Mouse (Mus musculus) limb, embryonic 13.5 days (tissue): ENCODE results near the gene Vax2. TPM values are rescaled to one million over a fixed set of nuclear protein-coding genes. Genes with fewer than 3 reads are reported as not detected.
A peak's percentile ranks its signal among the peaks of the same experiment; 100 is the strongest.

Source experiments
- ATAC-seq: fragments of 200-750 bp; cut with Nextera tagmentation; 2 replicates; pipeline ENCODE4 v1.8.0; 2017; ENCODE audit warnings: low read depth, moderate number of reproducible peaks, moderate TSS enrichment; ENCODE audit not compliant: low FRiP score
- H3K27ac ChIP-seq: fragments of 300-500 bp; sonication (generic); 2 replicates; pipeline ENCODE4 v1.5.1; 2015; ENCODE audit warnings: inconsistent platforms, mild to moderate bottlenecking, moderate library complexity
- H3K27me3 ChIP-seq: fragments of 300-500 bp; sonication (generic); 2 replicates; pipeline ENCODE4 v1.6.1; 2015; ENCODE audit warnings: mild to moderate bottlenecking, inconsistent platforms
- H3K36me3 ChIP-seq: fragments of 300-500 bp; sonication (generic); 2 replicates; pipeline ENCODE4 v1.6.1; 2015; ENCODE audit warnings: inconsistent platforms, mild to moderate bottlenecking, moderate library complexity
- H3K4me1 ChIP-seq: fragments of 300-500 bp; sonication (generic); 2 replicates; pipeline ENCODE4 v1.6.1; 2015; ENCODE audit warnings: inconsistent platforms
- H3K4me2 ChIP-seq: fragments of 300-500 bp; sonication (generic); replicated peaks from 2 replicates; pipeline ENCODE4 v1.6.1; 2015; ENCODE audit warnings: inconsistent platforms, mild to moderate bottlenecking, moderate library complexity
- H3K4me3 ChIP-seq: fragments of 300-500 bp; sonication (generic); 2 replicates; pipeline ENCODE4 v1.5.1; 2015; ENCODE audit warnings: moderate library complexity, mild to moderate bottlenecking, inconsistent platforms
- H3K9ac ChIP-seq: fragments of 300-500 bp; sonication (generic); 2 replicates; pipeline ENCODE4 v1.6.1; 2015; ENCODE audit warnings: mild to moderate bottlenecking, inconsistent platforms
- H3K9me3 ChIP-seq: fragments of 300-500 bp; sonication (generic); 2 replicates; pipeline ENCODE4 v1.6.1; 2016; ENCODE audit warnings: inconsistent platforms
- WGBS: fragments of 180-500 bp; shearing (Covaris S2); methylation state at CpG from one replicate; pipeline ENCODE4 v1.1.7; 2015; 5-methylcytosine and 5-hydroxymethylcytosine counted together
- polyA plus RNA-seq: library from polyadenylated mRNA; unstranded; fragments of >200 nt; fragmentation: Nextera tagmentation; extraction: Ambion mirVana; gene quantifications from 2 replicates; pipeline ENCODE4 v1.2.1, GENCODE M21; 2015

Gene Vax2
- polyA plus RNA-seq: 1.1 and 1.4 TPM in 2 replicates

DNA sequence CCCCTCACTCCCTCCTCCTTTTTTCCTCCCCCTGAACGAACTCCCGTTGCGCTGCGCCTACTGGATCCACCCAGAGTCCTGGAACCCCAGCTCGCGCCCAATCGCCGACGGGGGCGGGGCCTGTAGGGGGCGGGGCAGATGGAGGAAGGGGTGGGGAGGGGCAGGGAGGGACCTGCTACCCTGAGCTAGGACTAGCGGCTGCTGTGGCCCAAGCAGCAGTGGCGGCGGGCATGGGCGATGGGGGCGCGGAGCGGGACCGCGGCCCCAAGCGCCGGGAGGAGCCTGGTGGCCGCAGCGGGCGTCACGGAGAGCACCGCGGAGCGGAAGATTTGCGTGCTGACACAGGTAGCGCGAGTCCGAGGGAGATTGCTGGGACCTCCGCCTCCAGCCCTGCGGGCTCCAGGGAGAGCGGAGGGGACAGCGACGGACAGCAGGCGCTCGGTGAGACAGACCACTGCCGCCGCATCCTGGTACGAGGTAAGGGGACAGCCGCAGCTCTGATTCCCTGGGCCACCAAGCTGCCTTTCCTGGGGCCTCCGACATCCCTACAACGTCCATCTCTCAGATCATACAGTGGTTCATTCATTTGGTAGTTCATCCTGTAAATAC, at the start of gene Vax2:
Gene Vax2, plus strand, starts transcription at position 198 of the 609 bp plus-strand sequence.
- Histone ChIP-seq H3K4me3 (peak within 1 kb of the TSS; percentile 47), H3K36me3 (no peaks in the 10 kb centered on the region), H3K27ac (no peak within 1 kb of the TSS), H3K27me3 (peaks cover 99% of the 10 kb centered on the region), H3K9ac (peak within 1 kb of the TSS; percentile 32; the same call in 1 of the 2 replicates), H3K9me3 (no peaks in the 10 kb centered on the region), H3K4me1 (peaks cover 29% of the 10 kb centered on the region), H3K4me2 (peak within 1 kb of the TSS; percentile 80)
- ATAC-seq: peak; percentile 88
- WGBS: under 1% methylated on average over 44 of the region's 46 CpGs

DNA sequence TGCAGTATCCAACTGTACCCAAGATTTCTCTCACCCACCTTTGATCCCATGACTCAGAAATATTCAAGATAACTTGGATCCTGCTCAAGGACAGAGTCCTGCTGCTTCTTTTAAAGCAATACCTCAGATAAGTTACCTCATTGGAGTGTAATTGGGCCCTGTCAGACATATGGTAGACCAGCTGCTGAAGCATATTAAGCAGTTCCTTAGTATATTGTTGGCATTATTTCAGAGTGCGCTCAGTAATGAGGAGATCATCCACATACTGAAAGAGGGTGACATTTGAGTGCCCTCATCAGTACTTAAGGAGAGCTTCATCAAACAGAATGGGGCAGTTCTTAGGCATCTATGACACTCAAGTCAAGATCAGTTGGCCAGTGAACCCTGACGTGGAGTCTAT, 46.1 kb upstream of the Vax2 start:
- no peaks in the 10 kb centered on the region for H3K36me3 ChIP-seq
- 90% methylated on average over 2 of the region's 2 CpGs for WGBS

DNA sequence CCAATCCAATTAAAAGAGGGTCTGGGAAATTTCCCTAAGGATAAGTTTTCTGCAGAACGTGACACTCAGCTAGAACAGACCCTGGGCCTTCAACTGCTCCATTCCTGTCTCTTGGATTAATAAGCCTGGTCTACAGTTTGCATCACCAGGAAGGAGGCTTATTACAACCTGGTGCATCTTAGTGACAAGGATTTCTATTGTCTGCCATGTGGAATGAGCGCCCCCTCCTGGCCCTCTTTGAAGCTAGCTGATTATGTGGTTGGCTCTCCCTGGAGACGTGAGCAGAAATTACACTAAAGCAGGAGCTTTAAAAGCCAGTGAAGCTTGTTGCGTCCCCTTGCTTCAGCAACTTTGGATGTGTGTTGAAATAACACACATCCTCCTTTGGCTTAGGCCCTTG, 37.7 kb upstream of the Vax2 start:
- Histone ChIP-seq H3K9ac (no peak overlapping the region), H3K4me3 (no peak overlapping the region), H3K27ac (no peak overlapping the region), H3K36me3 (no peaks in the 10 kb centered on the region), H3K4me1 (no peaks in the 10 kb centered on the region), H3K9me3 (no peaks in the 10 kb centered on the region), H3K4me2 (no peak overlapping the region), H3K27me3 (peaks cover 8% of the 10 kb centered on the region; the same call in 1 of the 2 replicates)
- ATAC-seq: no peak
- 5% methylated on average over 4 of the region's 4 CpGs for WGBS

More for the DNA sequence above, 46.1 kb upstream of the Vax2 start:
- no peak overlapping the region for H3K27ac ChIP-seq
- no peak for ATAC-seq
- H3K9ac ChIP-seq: no peak overlapping the region
- H3K4me2 ChIP-seq: no peak overlapping the region
- H3K4me3 ChIP-seq: no peak overlapping the region
- H3K4me1 ChIP-seq: no peaks in the 10 kb centered on the region
- no peaks in the 10 kb centered on the region for H3K27me3 ChIP-seq
- H3K9me3 ChIP-seq: no peaks in the 10 kb centered on the region

GRCm38 (mm10) chr6:83677757-83678156, 33.3 kb upstream of the Vax2 start, which contains the start of gene Cd207:
Gene Cd207 (minus strand): TSS chr6:83677857.
- Histone ChIP-seq H3K27ac (no peak within 1 kb of the TSS), H3K9me3 (no peaks in the 10 kb centered on the region), H3K4me1 (no peaks in the 10 kb centered on the region), H3K4me2 (no peak within 1 kb of the TSS), H3K4me3 (no peak within 1 kb of the TSS), H3K27me3 (peaks cover 17% of the 10 kb centered on the region), H3K9ac (no peak within 1 kb of the TSS), H3K36me3 (no peaks in the 10 kb centered on the region)
- WGBS: 77% methylated on average over 4 of the region's 4 CpGs
- no peak for ATAC-seq

- WGBS: 83% methylated on average over 4 of the region's 4 CpGs
- Histone ChIP-seq H3K27me3 (peaks cover 90% of the 10 kb centered on the region), H3K4me1 (no peaks in the 10 kb centered on the region), H3K9ac (no peak overlapping the region), H3K36me3 (no peaks in the 10 kb centered on the region), H3K27ac (no peak overlapping the region), H3K4me3 (no peak overlapping the region), H3K4me2 (no peak overlapping the region), H3K9me3 (no peaks in the 10 kb centered on the region)
- ATAC-seq: no peak
These were observed 21.7 kb upstream of the Vax2 start for GRCm38 (mm10) chr6:83689374-83689773.

DNA sequence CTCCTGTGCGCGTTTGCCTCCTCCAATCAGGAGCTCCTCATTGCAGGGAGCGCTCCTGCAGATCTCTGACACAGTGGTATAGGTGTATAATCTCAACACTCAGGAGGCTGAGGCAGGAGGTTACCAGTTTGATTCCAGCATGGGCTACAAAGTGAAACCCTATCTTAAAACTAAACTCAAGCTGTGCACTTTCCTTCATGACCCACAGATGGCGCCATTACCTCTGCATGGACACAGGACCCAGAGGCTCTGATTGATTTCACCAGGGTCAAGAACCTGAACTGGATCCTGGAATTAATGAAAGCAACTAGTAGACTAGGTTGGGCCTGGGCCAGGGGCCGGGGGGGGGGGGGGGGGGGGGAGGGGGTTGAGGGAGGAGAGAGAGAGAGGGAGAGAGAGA, 20.8 kb upstream of the Vax2 start:
- Histone ChIP-seq H3K9me3 (no peaks in the 10 kb centered on the region), H3K4me2 (no peak overlapping the region), H3K4me1 (no peaks in the 10 kb centered on the region), H3K36me3 (no peaks in the 10 kb centered on the region), H3K27me3 (peaks cover 91% of the 10 kb centered on the region), H3K9ac (no peak overlapping the region), H3K27ac (no peak overlapping the region), H3K4me3 (no peak overlapping the region)
- 31% methylated on average over 4 of the region's 5 CpGs for WGBS
- no peak for ATAC-seq

DNA sequence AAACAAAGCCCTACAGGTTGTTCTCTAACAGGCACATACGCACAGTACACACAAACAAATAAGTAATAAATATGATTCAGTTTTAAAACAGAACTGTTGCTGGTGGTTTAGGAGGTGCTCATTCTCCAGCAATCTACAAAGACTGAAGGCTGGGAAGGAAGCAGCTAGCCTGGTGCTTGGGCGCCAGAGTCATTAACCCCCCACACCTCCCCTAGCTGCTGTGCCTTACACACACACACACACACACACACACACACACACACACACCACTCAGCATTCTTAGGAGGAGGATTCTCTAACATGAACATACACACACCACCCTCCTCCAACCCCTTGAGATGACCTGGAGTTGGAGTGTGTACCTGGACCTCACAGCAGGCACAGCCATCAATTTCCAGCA, 20.1 kb upstream of the Vax2 start:
- H3K27ac ChIP-seq: no peak overlapping the region
- H3K4me2 ChIP-seq: no peak overlapping the region
- H3K9me3 ChIP-seq: no peaks in the 10 kb centered on the region
- no peak overlapping the region for H3K9ac ChIP-seq
- H3K36me3 ChIP-seq: no peaks in the 10 kb centered on the region
- H3K4me3 ChIP-seq: no peak overlapping the region
- no peak for ATAC-seq
- 67% methylated on average over 2 of the region's 2 CpGs for WGBS
- no peaks in the 10 kb centered on the region for H3K4me1 ChIP-seq
- H3K27me3 ChIP-seq: peaks cover 91% of the 10 kb centered on the region

DNA sequence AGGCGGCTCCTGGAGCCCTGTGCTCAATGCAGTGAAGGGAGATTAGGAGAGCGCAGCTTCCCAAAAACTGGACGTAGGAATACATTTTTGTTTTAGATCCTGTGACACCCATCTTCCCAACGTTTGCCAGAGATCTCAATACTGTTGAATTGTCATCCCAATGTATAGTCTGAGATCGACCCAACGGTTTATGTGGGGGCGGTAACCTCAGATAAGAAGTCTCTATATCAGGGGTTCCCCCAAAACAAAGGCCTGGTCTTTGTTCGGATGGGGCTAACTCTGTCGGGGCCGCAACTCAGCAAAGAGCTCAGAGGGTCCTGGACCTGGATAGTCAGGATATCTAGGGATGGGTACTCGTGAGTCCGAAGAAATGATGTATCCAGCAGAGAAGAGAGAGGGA, 18.1 kb upstream of the Vax2 start:
- no peaks in the 10 kb centered on the region for H3K36me3 ChIP-seq
- H3K9me3 ChIP-seq: no peaks in the 10 kb centered on the region
- no peak overlapping the region for H3K4me2 ChIP-seq
- no peak overlapping the region for H3K9ac ChIP-seq
- ATAC-seq: no peak
- peaks cover 9% of the 10 kb centered on the region; the same call in 1 of the 2 replicates for H3K4me1 ChIP-seq
- H3K27me3 ChIP-seq: peaks cover 94% of the 10 kb centered on the region
- H3K4me3 ChIP-seq: no peak overlapping the region
- H3K27ac ChIP-seq: no peak overlapping the region
- WGBS: 4% methylated on average over 12 of the region's 12 CpGs

DNA sequence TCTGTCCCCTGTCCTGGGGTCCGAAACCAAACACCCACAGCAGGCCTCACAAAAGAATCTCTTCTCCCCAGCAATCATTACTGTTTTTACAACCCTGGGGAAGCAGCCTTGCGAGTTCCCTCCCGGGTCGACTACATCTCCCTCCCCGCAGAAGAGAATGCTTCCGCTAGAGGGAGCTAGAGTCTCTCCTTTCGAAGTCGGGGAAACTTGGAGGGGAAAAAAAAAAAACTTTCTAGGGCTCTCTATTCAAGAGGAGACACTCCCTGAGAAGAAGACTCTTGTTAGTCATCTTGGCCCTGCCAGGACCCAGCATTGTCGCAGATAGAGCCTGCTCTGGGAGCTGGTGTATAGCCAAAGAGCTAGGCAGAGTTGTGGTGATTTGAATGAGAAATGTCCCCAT, 17.2 kb upstream of the Vax2 start:
- Histone ChIP-seq H3K4me1 (peaks cover 9% of the 10 kb centered on the region; the same call in 1 of the 2 replicates), H3K9ac (no peak overlapping the region), H3K4me2 (no peak overlapping the region), H3K27me3 (peaks cover 97% of the 10 kb centered on the region), H3K4me3 (no peak overlapping the region), H3K27ac (no peak overlapping the region), H3K36me3 (no peaks in the 10 kb centered on the region), H3K9me3 (no peaks in the 10 kb centered on the region)
- no peak for ATAC-seq
- under 1% methylated on average over 9 of the region's 9 CpGs for WGBS

GRCm38 (mm10) chr6:83695731-83696130, 15.3 kb upstream of the Vax2 start:
- H3K9ac ChIP-seq: no peak overlapping the region
- WGBS: 2% methylated on average over 3 of the region's 3 CpGs
- H3K27ac ChIP-seq: no peak overlapping the region
- H3K4me1 ChIP-seq: peaks cover 9% of the 10 kb centered on the region; the same call in 1 of the 2 replicates
- H3K27me3 ChIP-seq: peaks cover 99% of the 10 kb centered on the region
- no peak overlapping the region for H3K4me2 ChIP-seq
- ATAC-seq: no peak
- H3K36me3 ChIP-seq: no peaks in the 10 kb centered on the region
- no peaks in the 10 kb centered on the region for H3K9me3 ChIP-seq
- no peak overlapping the region for H3K4me3 ChIP-seq

DNA sequence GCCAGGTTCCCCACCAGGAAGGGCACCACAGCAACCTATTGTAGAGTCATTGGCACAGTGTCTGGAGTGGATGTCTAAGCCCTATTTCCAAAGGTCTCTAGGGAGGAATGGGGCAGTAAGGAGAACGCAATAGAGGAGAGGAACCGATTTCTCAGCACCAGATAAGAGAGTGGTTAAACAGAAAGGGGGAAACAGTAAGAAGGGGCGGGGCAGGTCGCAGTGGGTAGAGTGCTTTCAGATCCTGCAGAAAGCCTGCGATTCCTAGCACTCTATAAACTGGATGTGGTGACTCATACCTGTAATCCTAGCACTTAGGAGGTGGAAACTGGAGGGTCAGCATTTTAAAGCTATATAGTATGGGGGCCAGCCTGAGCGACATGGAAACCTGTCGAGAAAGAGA, 14.4 kb upstream of the Vax2 start:
- Histone ChIP-seq H3K4me3 (no peak overlapping the region), H3K9ac (no peak overlapping the region), H3K36me3 (no peaks in the 10 kb centered on the region), H3K27me3 (peaks cover 99% of the 10 kb centered on the region), H3K9me3 (no peaks in the 10 kb centered on the region), H3K4me1 (peaks cover 9% of the 10 kb centered on the region; the same call in 1 of the 2 replicates), H3K4me2 (no peak overlapping the region), H3K27ac (no peak overlapping the region)
- no peak for ATAC-seq
- WGBS: 2% methylated on average over 7 of the region's 7 CpGs

DNA sequence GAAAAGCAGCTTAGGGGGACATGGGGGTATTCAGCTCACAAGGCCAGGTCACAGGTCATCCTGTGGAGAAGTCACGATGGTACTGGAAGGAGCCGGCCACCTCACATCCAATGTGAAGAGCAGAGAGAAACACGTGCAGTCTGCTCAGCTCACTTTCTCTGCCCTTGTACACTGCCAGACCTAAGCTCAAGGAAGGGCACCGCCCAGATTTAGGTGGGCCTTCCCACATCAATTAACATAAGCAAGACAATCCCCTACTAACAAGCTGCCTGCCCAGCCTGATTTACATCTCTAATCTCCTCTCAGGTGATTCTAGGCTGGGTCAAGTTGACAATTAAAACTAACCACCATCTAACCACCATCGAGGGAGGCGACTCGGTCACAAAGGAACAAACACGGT, 13.1 kb upstream of the Vax2 start:
- no peak overlapping the region for H3K9ac ChIP-seq
- no peak overlapping the region for H3K4me2 ChIP-seq
- ATAC-seq: no peak
- H3K4me3 ChIP-seq: no peak overlapping the region
- peaks cover 18% of the 10 kb centered on the region; the same call in 1 of the 2 replicates for H3K4me1 ChIP-seq
- no peaks in the 10 kb centered on the region for H3K9me3 ChIP-seq
- H3K27ac ChIP-seq: no peak overlapping the region
- no peaks in the 10 kb centered on the region for H3K36me3 ChIP-seq
- peaks cover 96% of the 10 kb centered on the region for H3K27me3 ChIP-seq
- WGBS: 1% methylated on average over 8 of the region's 8 CpGs

DNA sequence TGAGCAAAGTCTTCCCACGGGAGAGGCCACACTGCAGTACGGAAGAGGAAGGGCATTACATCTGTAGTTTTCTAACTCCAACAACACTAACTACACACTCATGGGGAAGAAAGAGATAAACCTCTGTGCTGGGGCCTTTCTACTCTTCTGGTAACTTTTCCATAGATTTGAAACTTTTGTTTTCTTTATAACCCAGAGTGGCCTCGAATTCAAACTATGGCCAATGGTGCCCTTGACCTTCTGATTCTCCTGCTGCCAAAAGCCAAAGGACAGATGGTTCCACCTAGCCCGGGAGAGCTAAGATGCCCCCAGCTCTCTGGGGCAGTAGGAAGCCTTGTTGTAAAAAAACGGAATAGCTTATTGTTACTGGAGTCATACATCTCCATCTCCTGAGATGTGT, 11.1 kb upstream of the Vax2 start:
- no peaks in the 10 kb centered on the region for H3K36me3 ChIP-seq
- no peak overlapping the region for H3K9ac ChIP-seq
- no peak for ATAC-seq
- no peak overlapping the region for H3K27ac ChIP-seq
- 4% methylated on average over 5 of the region's 5 CpGs for WGBS
- no peak overlapping the region for H3K4me2 ChIP-seq
- H3K4me1 ChIP-seq: peaks cover 21% of the 10 kb centered on the region; the same call in 1 of the 2 replicates
- H3K27me3 ChIP-seq: peaks cover 95% of the 10 kb centered on the region
- H3K9me3 ChIP-seq: no peaks in the 10 kb centered on the region
- H3K4me3 ChIP-seq: no peak overlapping the region
